Mouse (Mus musculus) embryonic facial prominence, embryonic 14.5 days (tissue): ENCODE measurements around the gene Bhmt. TPM values are rescaled to one million over a fixed set of nuclear protein-coding genes. Genes with fewer than 3 reads are reported as not detected.

Experiments used
- ATAC-seq: fragments of 200-750 bp; cut with Nextera tagmentation; 2 replicates; pipeline ENCODE4 v1.8.0; 2017; ENCODE audit warnings: low read depth, moderate number of reproducible peaks, moderate TSS enrichment
- DNase-seq: peaks from one replicate; pipeline ENCODE4 v3.0.0-alpha.2; 2015; ENCODE audit warnings: low spot score
- H3K27ac ChIP-seq: fragments of 300-500 bp; sonication (generic); replicated peaks from 2 replicates; pipeline ENCODE4 v1.5.1; 2014; ENCODE audit warnings: low read depth, mild to moderate bottlenecking, low read length, moderate library complexity
- H3K27me3 ChIP-seq: fragments of 300-500 bp; sonication (generic); replicated peaks from 2 replicates; pipeline ENCODE4 v1.6.1; 2014; ENCODE audit warnings: low read length; ENCODE audit not compliant: control insufficient read depth, insufficient read depth
- H3K36me3 ChIP-seq: fragments of 300-500 bp; sonication (generic); 2 replicates; pipeline ENCODE4 v1.6.1; 2014; ENCODE audit warnings: low read length, mixed read lengths; ENCODE audit not compliant: control insufficient read depth, insufficient read depth
- H3K4me1 ChIP-seq: fragments of 300-500 bp; sonication (generic); 2 replicates; pipeline ENCODE4 v1.6.1; 2014; ENCODE audit warnings: antibody characterized with exemption, low read length; ENCODE audit not compliant: control insufficient read depth, insufficient read depth
- H3K4me2 ChIP-seq: fragments of 300-500 bp; sonication (generic); 2 replicates; pipeline ENCODE4 v1.6.1; 2014; ENCODE audit warnings: low read depth, mild to moderate bottlenecking, low read length, moderate library complexity, mixed read lengths
- H3K4me3 ChIP-seq: fragments of 300-500 bp; sonication (generic); 2 replicates; pipeline ENCODE4 v1.5.1; 2014; ENCODE audit warnings: low read depth, mild to moderate bottlenecking, low read length
- H3K9ac ChIP-seq: fragments of 300-500 bp; sonication (generic); 2 replicates; pipeline ENCODE4 v1.6.1; 2014; ENCODE audit warnings: low read depth, mild to moderate bottlenecking, low read length, moderate library complexity, mixed read lengths
- H3K9me3 ChIP-seq: fragments of 300-500 bp; sonication (generic); 2 replicates; pipeline ENCODE4 v1.6.1; 2016; ENCODE audit warnings: low read length; ENCODE audit not compliant: control insufficient read depth
- WGBS: fragments of 180-500 bp; shearing (Covaris S2); extraction: QIAGEN DNeasy Blood & Tissue Kit; methylation state at CpG from one replicate; pipeline ENCODE4 v1.1.7; 2014; 5-methylcytosine and 5-hydroxymethylcytosine counted together
- polyA plus RNA-seq: library from polyadenylated mRNA; unstranded; fragments of >200 nt; fragmentation: Nextera tagmentation; extraction: Ambion mirVana; gene quantifications from 2 replicates; pipeline ENCODE4 v1.2.1, GENCODE M21; 2014

The Bhmt gene
- 0.08 TPM in 1 of 2 replicates, not detected in the other for polyA plus RNA-seq

GRCm38 (mm10) chr13:93637282-93638245, at the start of gene Bhmt:
Gene Bhmt, minus strand, starts transcription at chr13:93637961.
- no peak for ATAC-seq
- WGBS = 67% methylated on average over 19 of the region's 19 CpGs
- no peak within 1 kb of the TSS for H3K4me3 ChIP-seq

GRCm38 (mm10) chr13:93687321-93687720, 49.6 kb upstream of the Bhmt start:
- no peaks in the 10 kb centered on the region for H3K9me3 ChIP-seq
- no peak overlapping the region for H3K4me3 ChIP-seq
- H3K36me3 ChIP-seq = no peaks in the 10 kb centered on the region
- DNase-seq (no peak), ATAC-seq (no peak)
- 19% methylated on average over 5 of the region's 5 CpGs for WGBS
- H3K4me2 ChIP-seq = no peak overlapping the region
- H3K4me1 ChIP-seq = no peaks in the 10 kb centered on the region
- no peak overlapping the region for H3K27ac ChIP-seq
- H3K27me3 ChIP-seq = no peaks in the 10 kb centered on the region
- no peak overlapping the region for H3K9ac ChIP-seq

More at GRCm38 (mm10) chr13:93637282-93638245, at the start of gene Bhmt:
- no peaks in the 10 kb centered on the region for H3K36me3 ChIP-seq
- H3K27ac ChIP-seq = no peak within 1 kb of the TSS
- DNase-seq = no peak
- no peak within 1 kb of the TSS for H3K4me2 ChIP-seq
- no peaks in the 10 kb centered on the region for H3K27me3 ChIP-seq
- H3K9me3 ChIP-seq = no peaks in the 10 kb centered on the region
- no peaks in the 10 kb centered on the region for H3K4me1 ChIP-seq
- H3K9ac ChIP-seq = no peak within 1 kb of the TSS

- Histone ChIP-seq H3K4me3 (no peak overlapping the region), H3K36me3 (no peaks in the 10 kb centered on the region), H3K27me3 (no peaks in the 10 kb centered on the region), H3K4me1 (no peaks in the 10 kb centered on the region), H3K4me2 (no peak overlapping the region), H3K27ac (no peak overlapping the region), H3K9me3 (no peaks in the 10 kb centered on the region), H3K9ac (no peak overlapping the region)
- WGBS = 63% methylated on average over 4 of the region's 4 CpGs
- no peak for ATAC-seq
- DNase-seq = no peak
Measured at GRCm38 (mm10) chr13:93685226-93685625, 47.5 kb upstream of the Bhmt start.

- H3K9me3 ChIP-seq = no peaks in the 10 kb centered on the region
- H3K27me3 ChIP-seq = no peaks in the 10 kb centered on the region
- DNase-seq (peak; percentile 52), ATAC-seq (no peak)
- H3K27ac ChIP-seq = no peak overlapping the region
- H3K9ac ChIP-seq = no peak overlapping the region
- H3K4me1 ChIP-seq = no peaks in the 10 kb centered on the region
- no peak overlapping the region for H3K4me2 ChIP-seq
- H3K36me3 ChIP-seq = no peaks in the 10 kb centered on the region
- no peak overlapping the region for H3K4me3 ChIP-seq
Measured at GRCm38 (mm10) chr13:93683336-93683735, 45.6 kb upstream of the Bhmt start.

- no peak overlapping the region for H3K9ac ChIP-seq
- no peaks in the 10 kb centered on the region for H3K36me3 ChIP-seq
- DNase-seq (no peak), ATAC-seq (no peak)
- H3K4me2 ChIP-seq = no peak overlapping the region
- H3K27me3 ChIP-seq = peaks cover 13% of the 10 kb centered on the region; the same call in 1 of the 2 replicates
- no peaks in the 10 kb centered on the region for H3K9me3 ChIP-seq
- H3K27ac ChIP-seq = no peak overlapping the region
- no peak overlapping the region for H3K4me3 ChIP-seq
- H3K4me1 ChIP-seq = no peaks in the 10 kb centered on the region
- 71% methylated on average over 9 of the region's 9 CpGs for WGBS
Measured at GRCm38 (mm10) chr13:93676864-93677263, 39.1 kb upstream of the Bhmt start.

GRCm38 (mm10) chr13:93674131-93674561, 36.4 kb upstream of the Bhmt start, which contains the start of the genes Bhmt2 and Dmgdh:
Gene Bhmt2, minus strand, starts transcription at chr13:93674302.
Gene Dmgdh, plus strand, starts transcription at chr13:93674433.
- H3K4me3 ChIP-seq = peak within 1 kb of the TSS; percentile 24
- no peak for DNase-seq
- no peak for ATAC-seq
- H3K9ac ChIP-seq = no peak within 1 kb of the TSS
- H3K36me3 ChIP-seq = no peaks in the 10 kb centered on the region
- peak within 1 kb of the TSS; percentile 45 for H3K4me2 ChIP-seq
- WGBS = 14% methylated on average over 28 of the region's 31 CpGs
- H3K4me1 ChIP-seq = no peaks in the 10 kb centered on the region
- H3K27ac ChIP-seq = no peak within 1 kb of the TSS
- H3K27me3 ChIP-seq = peaks cover 13% of the 10 kb centered on the region; the same call in 1 of the 2 replicates
- no peaks in the 10 kb centered on the region for H3K9me3 ChIP-seq

- Histone ChIP-seq H3K4me2 (no peak overlapping the region), H3K27me3 (peaks cover 13% of the 10 kb centered on the region; the same call in 1 of the 2 replicates), H3K27ac (no peak overlapping the region), H3K4me1 (no peaks in the 10 kb centered on the region), H3K9me3 (no peaks in the 10 kb centered on the region), H3K4me3 (no peak overlapping the region), H3K36me3 (no peaks in the 10 kb centered on the region), H3K9ac (no peak overlapping the region)
- ATAC-seq (no peak), DNase-seq (no peak)
- WGBS = 69% methylated on average over 2 of the region's 2 CpGs
Measured at GRCm38 (mm10) chr13:93673296-93673695, 35.5 kb upstream of the Bhmt start.

GRCm38 (mm10) chr13:93672371-93672770, 34.6 kb upstream of the Bhmt start:
- H3K9me3 ChIP-seq = no peaks in the 10 kb centered on the region
- no peak overlapping the region for H3K4me3 ChIP-seq
- peaks cover 13% of the 10 kb centered on the region; the same call in 1 of the 2 replicates for H3K27me3 ChIP-seq
- ATAC-seq (no peak), DNase-seq (no peak)
- H3K4me2 ChIP-seq = no peak overlapping the region
- H3K4me1 ChIP-seq = no peaks in the 10 kb centered on the region
- H3K27ac ChIP-seq = no peak overlapping the region
- WGBS = 91% methylated on average over 4 of the region's 4 CpGs
- no peaks in the 10 kb centered on the region for H3K36me3 ChIP-seq
- H3K9ac ChIP-seq = no peak overlapping the region
